ENCODE assay signal across 19 mouse cellular contexts in the genomic region with DNA sequence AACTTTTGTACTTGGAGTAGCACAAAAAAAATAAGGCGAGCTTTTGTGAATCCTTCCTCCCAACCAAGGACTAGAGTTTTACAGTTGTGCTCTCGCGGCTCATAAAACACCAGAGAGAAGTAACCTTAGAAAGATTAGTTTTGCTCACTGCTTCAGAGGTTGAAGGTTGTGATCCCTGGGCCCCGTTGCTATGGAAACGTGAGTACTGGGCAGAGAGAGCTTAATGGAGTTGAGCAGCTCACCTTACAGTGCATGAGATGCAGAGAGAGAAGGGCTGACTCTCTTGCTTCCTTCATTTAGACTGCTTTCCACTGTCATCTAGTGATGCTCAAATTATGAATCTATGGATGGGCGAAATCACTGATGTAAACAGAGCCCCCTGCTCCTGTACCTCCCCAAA. TPM values are rescaled to one million over a fixed set of nuclear protein-coding genes. Genes with fewer than 3 reads are reported as not detected.
DNase-seq lines count a peak whose midpoint lies in the region; ATAC-seq and TF ChIP-seq lines count a peak whose summit lies in the region.
"Had no signal": no experiment of that assay in that cellular context is flagged by ENCODE, and none has a peak within 500 bp of the region (broad histone marks: within the 10 kb centered on the region; RNA-seq: fewer than 3 reads in every experiment).

No protein-coding gene starts in this region.

- peak; percentile 33 for DNase-seq in heart, adult 11 months
- no peak for DNase-seq in heart, adult 8-10 months (ENCODE audit: low spot score)
- peak; percentile 39 to 52 for DNase-seq in kidney, postnatal 4 days
- DNase-seq in kidney, adult 2 months, result no peak
- peak; percentile 70 for DNase-seq in embryonic facial prominence, embryonic 10.5 days (ENCODE audit: low spot score)
- DNase-seq in natural killer cell, adult 2 months (ENCODE audit: low spot score in 2 of 2), result no peak
- DNase-seq: cerebellum, adult 8-10 months; gastrocnemius, postnatal 25 days; right cerebral cortex, postnatal 4 days had no signal

- H3K4me2 ChIP-seq in neural tube, embryonic 14.5 days (ENCODE audit: low read depth, low read length), result no peak overlapping the region
- H3K4me2 ChIP-seq: heart, embryonic 11.5 days; liver, embryonic 15.5 days had no signal

- H3K27me3 ChIP-seq in kidney, adult 2 months (replicated peaks; ENCODE audit: control insufficient read depth, insufficient read depth, low read length), result no peaks in the 10 kb centered on the region; the same call in 1 of the 2 replicates
- no peaks in the 10 kb centered on the region for H3K27me3 ChIP-seq in embryonic facial prominence, embryonic 10.5 days (replicated peaks; ENCODE audit: low read depth, poor library complexity, severe bottlenecking)
- no peaks in the 10 kb centered on the region for H3K27me3 ChIP-seq in neural tube, embryonic 14.5 days (ENCODE audit: control insufficient read depth, insufficient read depth, low read length)
- H3K27me3 ChIP-seq: CH12.LX; liver, embryonic 15.5 days had no signal

- H3K9ac ChIP-seq in neural tube, embryonic 14.5 days (replicated peaks; ENCODE audit: low read depth, low read length), result no peak overlapping the region
- H3K9ac ChIP-seq: liver, embryonic 15.5 days had no signal

- no peaks in the 10 kb centered on the region for H3K4me1 ChIP-seq in kidney, adult 2 months (ENCODE audit: control insufficient read depth, insufficient read depth, low read length)
- H3K4me1 ChIP-seq in embryonic facial prominence, embryonic 10.5 days, result peaks cover 26% of the 10 kb centered on the region
- H3K4me1 ChIP-seq in neural tube, embryonic 14.5 days (ENCODE audit: control insufficient read depth, insufficient read depth, low read length), result no peaks in the 10 kb centered on the region
- H3K4me1 ChIP-seq: liver, embryonic 15.5 days had no signal

- no peak for TF ChIP-seq POLR2A in kidney, adult 2 months (IDR thresholded peaks at IDR 0.05; ENCODE audit: low read depth, low read length)

- no peak for TF ChIP-seq CTCF in kidney, adult 2 months (conservative IDR thresholded peaks at IDR 0.05; ENCODE audit: insufficient read depth, insufficient read length, low read depth, low read length)

- WGBS in kidney, adult 2 months, result 52% methylated on average over 6 of the region's 6 CpGs
- WGBS in embryonic facial prominence, embryonic 10.5 days, result 59% methylated on average over 6 of the region's 6 CpGs
- WGBS in neural tube, embryonic 14.5 days, result 70% methylated on average over 6 of the region's 6 CpGs

- H3K36me3 ChIP-seq in kidney, adult 2 months (ENCODE audit: control insufficient read depth, insufficient read depth, low read length), result no peaks in the 10 kb centered on the region
- H3K36me3 ChIP-seq in embryonic facial prominence, embryonic 10.5 days (replicated peaks), result peaks cover 84% of the 10 kb centered on the region
- H3K36me3 ChIP-seq in neural tube, embryonic 14.5 days (ENCODE audit: control insufficient read depth, insufficient read depth, low read length), result peaks cover 4% of the 10 kb centered on the region; the same call in 1 of the 2 replicates
- H3K36me3 ChIP-seq: liver, embryonic 15.5 days had no signal

- no peak overlapping the region for H3K27ac ChIP-seq in kidney, adult 2 months (ENCODE audit: insufficient read depth, low read depth, low read length)
- no peak overlapping the region for H3K27ac ChIP-seq in embryonic facial prominence, embryonic 10.5 days (replicated peaks)
- no peak overlapping the region for H3K27ac ChIP-seq in neural tube, embryonic 14.5 days (ENCODE audit: low read depth, low read length)
- H3K27ac ChIP-seq: liver, embryonic 15.5 days had no signal

- ATAC-seq in neural tube, embryonic 14.5 days (ENCODE audit: low read depth), result 0 out of 2 replicates have a peak, but pooled peaks have one; percentile 12
- no peak for ATAC-seq in CD4-positive, CD25-positive, alpha-beta regulatory T cell, adult 4 months
- ATAC-seq: inflammation-experienced regulatory T-cells, adult 6 months; lung, postnatal 0 days had no signal

- H3K9me3 ChIP-seq in embryonic facial prominence, embryonic 10.5 days, result no peaks in the 10 kb centered on the region
- H3K9me3 ChIP-seq in neural tube, embryonic 14.5 days (ENCODE audit: control insufficient read depth, low read length), result no peaks in the 10 kb centered on the region
- H3K9me3 ChIP-seq: liver, embryonic 15.5 days had no signal

- H3K4me3 ChIP-seq in kidney, adult 2 months (ENCODE audit: insufficient read depth, low read depth, low read length), result no peak overlapping the region
- H3K4me3 ChIP-seq in embryonic facial prominence, embryonic 10.5 days, result no peak overlapping the region
- no peak overlapping the region for H3K4me3 ChIP-seq in neural tube, embryonic 14.5 days (ENCODE audit: low read depth, low read length)
- H3K4me3 ChIP-seq: erythroblast, embryonic 14.5 days; liver, embryonic 15.5 days had no signal

RNA-seq across cellular contexts. Expression of a gene that starts 29.8 kb away (rescaled TPM):
- total RNA-seq in heart, adult 8-10 months (2022), result 100 to 1,000 TPM; 111 to 133 (median 117) TPM
- polyA plus RNA-seq in kidney, adult 2 months (2012; rRNA removed), result 0.38 TPM in 1 of 2 replicates, not detected in the other
- 1.8 TPM in 2 replicates for polyA plus RNA-seq in embryonic facial prominence, embryonic 10.5 days (2016; fragmentation: Nextera tagmentation; extraction: Ambion mirVana)
- 2.7 TPM in 2 replicates for polyA plus RNA-seq in neural tube, embryonic 14.5 days (2014; fragmentation: Nextera tagmentation; extraction: Ambion mirVana)
- not detected for polyA plus RNA-seq in CD4-positive, CD25-positive, alpha-beta regulatory T cell, adult 4 months (2017; shearing (Covaris generic))
- total RNA-seq: megakaryocyte progenitor cell, adult 5-6 weeks; neutrophil, adult 5-6 weeks had no signal
- polyA plus RNA-seq: erythroblast, embryonic 14.5 days; inflammation-experienced regulatory T-cells, adult 6 months had no signal

RNA-seq across cellular contexts. Expression of a gene that starts 48.6 kb away (rescaled TPM):
- total RNA-seq in heart, adult 8-10 months (2022), result 10 to 100 TPM in 2 of 4 experiments, 1 to 10 TPM in 2; 7.1 to 12.0 (median 9.5) TPM
- polyA plus RNA-seq in kidney, adult 2 months (2012; rRNA removed), result 0.88 and 1.3 TPM in 2 replicates
- 110 and 112 TPM in 2 replicates for polyA plus RNA-seq in embryonic facial prominence, embryonic 10.5 days (2016; fragmentation: Nextera tagmentation; extraction: Ambion mirVana)
- 312 and 361 TPM in 2 replicates for polyA plus RNA-seq in neural tube, embryonic 14.5 days (2014; fragmentation: Nextera tagmentation; extraction: Ambion mirVana)
- under 1 TPM in 1 of 2 experiments, not detected in 1; 0.34 TPM for polyA plus RNA-seq in CD4-positive, CD25-positive, alpha-beta regulatory T cell, adult 4 months (2017; shearing (Covaris generic))
- polyA plus RNA-seq: inflammation-experienced regulatory T-cells, adult 6 months had no signal

Comparison
In these comparisons a context has a peak if more than half of its experiments do, and no peak if none do; other contexts are left out.
1. DNase-seq: peak in heart, adult 11 months (single experiment), kidney, postnatal 4 days (2 of 2) and embryonic facial prominence, embryonic 10.5 days (single experiment); none in heart, adult 8-10 months (single experiment), kidney, adult 2 months (single experiment) and natural killer cell, adult 2 months (0 of 2).
2. RNA of a gene that starts 48.6 kb away (polyA plus RNA-seq): 312 to 361 TPM in neural tube, embryonic 14.5 days and 110 to 112 TPM in embryonic facial prominence, embryonic 10.5 days; 0.88 to 1.3 TPM in kidney, adult 2 months and 0.34 TPM in CD4-positive, CD25-positive, alpha-beta regulatory T cell, adult 4 months; every median in the first group is over 10 times any median in the second.